Mouse (Mus musculus) layer of hippocampus, postnatal 36 days (tissue): ENCODE data around the gene Plcl1. TPM values are rescaled to one million over a fixed set of nuclear protein-coding genes. Genes with fewer than 3 reads are reported as not detected.

ENCODE experiments used
- total RNA-seq, 2 experiments: library from RNA; stranded (reverse); gene quantifications; 2 replicates each; pipeline ENCODE4 v1.2.3; 2021

The Plcl1 gene
- total RNA-seq, 2 experiments from 2014 or later, result 29.0 to 33.1 TPM

Other genes starting within 250 kb of the Plcl1 start
- 10 to 100 TPM; 31.8 to 34.1 TPM for gene Rftn2, start 179.1 kb upstream of the Plcl1 start, total RNA-seq
- 1 to 10 TPM; 9.6 to 10.0 TPM for gene Mars2, start 168.7 kb upstream of the Plcl1 start, total RNA-seq
- under 1 TPM in 1 of 2 experiments, not detected in 1; 0.83 TPM for gene Boll, start 42.5 kb upstream of the Plcl1 start, total RNA-seq